Mouse (Mus musculus): ENCODE measurements around the gene Slc22a22. TPM values are rescaled to one million over a fixed set of nuclear protein-coding genes. Genes with fewer than 3 reads are reported as not detected.
A peak's percentile ranks its signal among the peaks of the same experiment; 100 is the strongest.

Gene Slc22a22
- polyA plus RNA-seq, 1 experiment from 2014 or later: 7.9 TPM

- no peak for TF ChIP-seq CTCF (IDR thresholded peaks at IDR 0.05; ENCODE audit: low read depth)
- H3K4me2 ChIP-seq (ENCODE audit: low read length): no peak overlapping the region
- H3K9me3 ChIP-seq (replicated peaks; ENCODE audit: low read length): no peaks in the 10 kb centered on the region
- H3K27me3 ChIP-seq (ENCODE audit: insufficient read depth, low read length): no peaks in the 10 kb centered on the region
- ATAC-seq (replicated peaks; ENCODE audit: low FRiP score, low read depth): no peak
- no peaks in the 10 kb centered on the region for H3K4me1 ChIP-seq (replicated peaks; ENCODE audit: insufficient read depth, low read length)
- no peaks in the 10 kb centered on the region for H3K36me3 ChIP-seq (ENCODE audit: insufficient read depth, low read length)
- H3K27ac ChIP-seq: no peak overlapping the region
- no peak overlapping the region for H3K9ac ChIP-seq (ENCODE audit: low read depth, low read length)
- 78% methylated on average over 6 of the region's 6 CpGs for WGBS
- no peak overlapping the region for H3K4me3 ChIP-seq (replicated peaks; ENCODE audit: low read depth, low read length)
- DNase-seq (ENCODE audit: low spot score): no peak
Measured at GRCm38 (mm10) chr15:57465061-57465460, 12.4 kb downstream of the Slc22a22 start.

- 73% methylated on average over 11 of the region's 11 CpGs for WGBS
- Histone ChIP-seq H3K27me3 (ENCODE audit: insufficient read depth, low read length) (no peaks in the 10 kb centered on the region), H3K4me2 (ENCODE audit: low read length) (no peak overlapping the region), H3K9me3 (replicated peaks; ENCODE audit: low read length) (no peaks in the 10 kb centered on the region), H3K4me3 (replicated peaks; ENCODE audit: low read depth, low read length) (no peak overlapping the region), H3K36me3 (ENCODE audit: insufficient read depth, low read length) (no peaks in the 10 kb centered on the region), H3K4me1 (replicated peaks; ENCODE audit: insufficient read depth, low read length) (no peaks in the 10 kb centered on the region), H3K27ac (no peak overlapping the region), H3K9ac (ENCODE audit: low read depth, low read length) (no peak overlapping the region)
- TF ChIP-seq CTCF (IDR thresholded peaks at IDR 0.05; ENCODE audit: low read depth): no peak
- ATAC-seq (replicated peaks; ENCODE audit: low FRiP score, low read depth): no peak
- no peak for DNase-seq (ENCODE audit: low spot score)
Measured at GRCm38 (mm10) chr15:57464066-57464465, 13.4 kb downstream of the Slc22a22 start.

- Histone ChIP-seq H3K4me2 (ENCODE audit: low read length) (no peak overlapping the region), H3K4me1 (replicated peaks; ENCODE audit: insufficient read depth, low read length) (no peaks in the 10 kb centered on the region), H3K9ac (ENCODE audit: low read depth, low read length) (no peak overlapping the region), H3K36me3 (ENCODE audit: insufficient read depth, low read length) (no peaks in the 10 kb centered on the region), H3K27me3 (ENCODE audit: insufficient read depth, low read length) (no peaks in the 10 kb centered on the region), H3K27ac (no peak overlapping the region), H3K9me3 (replicated peaks; ENCODE audit: low read length) (no peaks in the 10 kb centered on the region), H3K4me3 (replicated peaks; ENCODE audit: low read depth, low read length) (no peak overlapping the region)
- 87% methylated on average over 1 of the region's 1 CpGs for WGBS
- no peak for TF ChIP-seq CTCF (IDR thresholded peaks at IDR 0.05; ENCODE audit: low read depth)
- ATAC-seq (replicated peaks; ENCODE audit: low FRiP score, low read depth) (no peak), DNase-seq (ENCODE audit: low spot score) (no peak)
Measured at GRCm38 (mm10) chr15:57461284-57461683, 16.1 kb downstream of the Slc22a22 start.

DNA sequence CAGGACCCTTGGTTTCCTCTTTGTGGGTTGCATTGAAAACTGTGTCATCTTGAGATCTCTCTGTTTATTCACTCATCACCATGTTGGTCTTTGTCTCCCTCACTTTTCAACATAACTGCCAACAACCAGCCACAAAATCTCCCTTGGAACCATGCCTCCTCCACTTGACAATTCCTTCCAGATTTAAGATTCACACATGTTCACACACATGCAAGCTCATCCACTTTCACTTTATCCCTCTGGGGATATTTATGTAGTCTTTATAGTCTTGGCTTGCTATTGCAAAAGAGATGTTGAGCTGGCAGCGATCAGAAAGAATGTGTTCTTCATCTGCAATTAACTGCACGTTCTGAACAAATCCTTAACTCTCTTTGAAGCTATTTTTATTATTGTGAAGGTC is 20.1 kb downstream of the Slc22a22 start:
- no peaks in the 10 kb centered on the region for H3K36me3 ChIP-seq (ENCODE audit: insufficient read depth, low read length)
- no peaks in the 10 kb centered on the region for H3K9me3 ChIP-seq (replicated peaks; ENCODE audit: low read length)
- no peak overlapping the region for H3K9ac ChIP-seq (ENCODE audit: low read depth, low read length)
- H3K4me1 ChIP-seq (replicated peaks; ENCODE audit: insufficient read depth, low read length): no peaks in the 10 kb centered on the region
- H3K27ac ChIP-seq: no peak overlapping the region
- TF ChIP-seq CTCF (IDR thresholded peaks at IDR 0.05; ENCODE audit: low read depth): no peak
- no peak overlapping the region for H3K4me3 ChIP-seq (replicated peaks; ENCODE audit: low read depth, low read length)
- ATAC-seq (replicated peaks; ENCODE audit: low FRiP score, low read depth): no peak
- no peaks in the 10 kb centered on the region for H3K27me3 ChIP-seq (ENCODE audit: insufficient read depth, low read length)
- no peak overlapping the region for H3K4me2 ChIP-seq (ENCODE audit: low read length)
- WGBS: 43% methylated on average over 2 of the region's 2 CpGs
- DNase-seq (ENCODE audit: low spot score): peak; percentile 34

GRCm38 (mm10) chr15:57434710-57435404 is 42.6 kb downstream of the Slc22a22 start:
- TF ChIP-seq CTCF (IDR thresholded peaks at IDR 0.05; ENCODE audit: low read depth): no peak
- DNase-seq (ENCODE audit: low spot score) (peak; percentile 84), ATAC-seq (replicated peaks; ENCODE audit: low FRiP score, low read depth) (no peak)
- H3K9me3 ChIP-seq (replicated peaks; ENCODE audit: low read length): no peaks in the 10 kb centered on the region
- no peak overlapping the region for H3K27ac ChIP-seq
- no peaks in the 10 kb centered on the region for H3K4me1 ChIP-seq (replicated peaks; ENCODE audit: insufficient read depth, low read length)
- no peak overlapping the region for H3K4me3 ChIP-seq (replicated peaks; ENCODE audit: low read depth, low read length)
- WGBS: 43% methylated on average over 2 of the region's 2 CpGs
- H3K4me2 ChIP-seq (ENCODE audit: low read length): no peak overlapping the region
- H3K36me3 ChIP-seq (ENCODE audit: insufficient read depth, low read length): no peaks in the 10 kb centered on the region
- no peak overlapping the region for H3K9ac ChIP-seq (ENCODE audit: low read depth, low read length)
- H3K27me3 ChIP-seq (ENCODE audit: insufficient read depth, low read length): no peaks in the 10 kb centered on the region

DNA sequence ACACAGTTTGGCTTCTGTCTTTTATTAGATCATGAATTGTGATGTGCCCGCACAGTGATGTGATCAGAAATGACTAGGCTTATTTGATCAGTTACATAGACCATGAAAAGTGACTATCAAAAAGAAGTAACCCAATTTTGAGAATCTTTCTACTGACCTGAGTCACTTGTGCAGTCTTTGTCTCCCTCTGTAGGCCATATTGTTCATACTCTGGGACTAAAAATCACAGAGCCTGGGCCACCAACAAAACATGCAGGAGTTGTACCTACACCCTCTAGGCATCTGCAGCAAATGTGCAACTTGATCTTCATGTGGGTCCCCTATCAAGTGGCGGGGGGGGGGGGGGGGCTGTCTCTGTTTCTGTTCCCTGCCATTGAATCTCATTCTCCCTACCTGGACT is 68.9 kb downstream of the Slc22a22 start:
- Histone ChIP-seq H3K36me3 (ENCODE audit: insufficient read depth, low read length) (no peaks in the 10 kb centered on the region), H3K9ac (ENCODE audit: low read depth, low read length) (no peak overlapping the region), H3K4me3 (replicated peaks; ENCODE audit: low read depth, low read length) (no peak overlapping the region), H3K27ac (no peak overlapping the region), H3K27me3 (ENCODE audit: insufficient read depth, low read length) (no peaks in the 10 kb centered on the region), H3K4me2 (ENCODE audit: low read length) (no peak overlapping the region), H3K9me3 (replicated peaks; ENCODE audit: low read length) (no peaks in the 10 kb centered on the region), H3K4me1 (replicated peaks; ENCODE audit: insufficient read depth, low read length) (no peaks in the 10 kb centered on the region)
- peak; percentile 49; the same call in 1 of the 2 replicates for ATAC-seq (replicated peaks; ENCODE audit: low FRiP score, low read depth)
- TF ChIP-seq CTCF (IDR thresholded peaks at IDR 0.05; ENCODE audit: low read depth): peak; percentile 73
- 40% methylated on average over 2 of the region's 2 CpGs for WGBS
- peak; percentile 79 for DNase-seq (ENCODE audit: low spot score)
